Mouse (Mus musculus): Measurements from ENCODE around the gene Cdrt4.

GRCm38 (mm10) chr11:63009761-63010160 lies 58.8 kb downstream of the Cdrt4 start:
- no peak for TF ChIP-seq POLR2A (IDR thresholded peaks at IDR 0.05; ENCODE audit: borderline replicate concordance, extremely low read depth, insufficient read depth, insufficient read length, poor library complexity, severe bottlenecking)
- TF ChIP-seq CTCF (IDR thresholded peaks at IDR 0.05; ENCODE audit: borderline replicate concordance, extremely low read depth, insufficient read depth, insufficient read length): no peak

All from brain, embryonic 14.5 days (tissue).